Mouse (Mus musculus): Measurements from ENCODE around the gene Abhd17c. TPM values are rescaled to one million over a fixed set of nuclear protein-coding genes. Genes with fewer than 3 reads are reported as not detected.

Gene Abhd17c
- total RNA-seq (2021) = 10 to 100 TPM; 32.7 to 34.8 TPM
- polyA plus RNA-seq (2012; rRNA removed) = 29.5 and 40.8 TPM in 2 replicates
- long read RNA-seq, transcript Abhd17c-201 (3 exons, 2,238 nt) = major isoform, 70 of 75 reads
- long read RNA-seq, partial matches to known transcripts = 2 of 75 reads
- long read RNA-seq, other reads (novel, unspliced or antisense) = 3 of 75 reads

DNA sequence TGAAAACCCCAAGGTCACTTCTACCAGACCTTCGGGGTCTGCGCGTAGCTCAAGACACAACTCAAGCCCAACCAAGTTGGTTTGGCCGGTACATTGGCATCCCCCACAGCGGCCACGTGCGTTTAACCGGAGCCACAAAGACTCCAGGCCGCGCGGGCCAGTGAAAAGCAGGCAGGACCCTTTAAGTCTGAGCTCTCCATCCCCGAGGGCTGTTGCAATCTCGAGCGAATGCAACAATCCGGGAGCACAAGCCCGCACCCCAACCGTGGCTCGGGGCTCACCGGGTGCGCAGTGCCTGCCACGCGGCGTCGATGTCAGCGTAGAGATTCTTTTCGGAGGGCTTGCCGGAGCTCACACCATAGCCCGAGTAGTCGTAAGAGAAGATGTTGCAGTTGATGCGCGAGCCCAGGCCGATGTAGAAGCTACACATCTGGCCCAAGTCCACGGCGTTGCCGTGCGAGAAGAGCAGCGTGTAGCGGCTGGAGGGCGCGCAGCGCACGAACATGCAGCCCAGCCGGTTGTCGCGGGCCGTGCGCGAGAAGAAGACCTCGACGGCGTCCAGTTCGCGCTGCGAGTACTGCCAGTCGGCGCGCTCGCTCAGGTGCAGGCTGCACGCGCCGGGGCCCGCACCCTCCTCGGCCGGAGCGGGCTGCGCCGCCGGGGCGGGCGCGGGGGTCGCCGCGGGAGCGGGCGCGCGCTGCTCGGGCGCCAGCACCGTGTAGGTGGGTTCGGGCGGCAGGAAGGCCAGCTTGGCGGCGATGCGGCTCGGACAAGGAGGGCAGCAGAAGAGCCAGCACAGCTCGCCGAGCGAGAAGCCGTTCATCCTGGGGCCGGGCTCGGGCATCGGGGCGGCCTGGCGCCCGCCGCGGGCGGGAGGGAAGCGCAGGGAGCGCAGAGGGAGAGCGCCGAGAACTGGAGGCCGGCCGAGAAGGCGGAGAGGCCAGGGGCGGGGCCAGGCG lies at the start of gene Abhd17c:
Gene Abhd17c, minus strand, starts transcription at position 893 of the 959 bp plus-strand sequence.
- Histone ChIP-seq H3K27ac (peak within 1 kb of the TSS; percentile 68), H3K4me3 (peak within 1 kb of the TSS; percentile 86), H3K27me3 (ENCODE audit: control insufficient read depth, insufficient read depth, low read length) (no peaks in the 10 kb centered on the region), H3K9ac (ENCODE audit: low read depth, low read length) (peak within 1 kb of the TSS; percentile 85), H3K79me2 (replicated peaks; ENCODE audit: control insufficient read depth, insufficient read depth, low read length) (no peaks in the 10 kb centered on the region; the same call in 1 of the 2 replicates), H3K36me3 (ENCODE audit: control insufficient read depth, insufficient read depth, low read length) (no peaks in the 10 kb centered on the region), H3K4me1 (ENCODE audit: control insufficient read depth, insufficient read depth, low read length) (peaks cover 2% of the 10 kb centered on the region; the same call in 1 of the 2 replicates)
- TF ChIP-seq POLR2A (IDR thresholded peaks at IDR 0.05; ENCODE audit: insufficient read depth, low read depth, low read length) (no peak), EP300 (IDR thresholded peaks at IDR 0.05; ENCODE audit: insufficient read depth, low read depth, low read length) (no peak), CTCF (IDR thresholded peaks at IDR 0.05) (no peak)
- DNase-seq = peak; percentile 65 to 68
- intact Hi-C loops (cut with DNase I) = loop anchor here (5.0 kb wide), 2 partner anchors 34 to 259 kb away; no protein-coding TSS in a partner anchor
- under 1% methylated on average over 106 of the region's 109 CpGs for WGBS

- H3K36me3 ChIP-seq (ENCODE audit: control insufficient read depth, insufficient read depth, low read length) = no peaks in the 10 kb centered on the region
- H3K4me1 ChIP-seq (ENCODE audit: control insufficient read depth, insufficient read depth, low read length) = no peaks in the 10 kb centered on the region
- no peak for TF ChIP-seq EP300 (IDR thresholded peaks at IDR 0.05; ENCODE audit: insufficient read depth, low read depth, low read length)
- TF ChIP-seq CTCF (IDR thresholded peaks at IDR 0.05) = no peak
- TF ChIP-seq POLR2A (IDR thresholded peaks at IDR 0.05; ENCODE audit: insufficient read depth, low read depth, low read length) = no peak
- no peak overlapping the region for H3K27ac ChIP-seq
- DNase-seq = no peak
- WGBS = 80% methylated on average over 6 of the region's 6 CpGs
- no peaks in the 10 kb centered on the region for H3K27me3 ChIP-seq (ENCODE audit: control insufficient read depth, insufficient read depth, low read length)
- no peak overlapping the region for H3K9ac ChIP-seq (ENCODE audit: low read depth, low read length)
- no peaks in the 10 kb centered on the region for H3K79me2 ChIP-seq (replicated peaks; ENCODE audit: control insufficient read depth, insufficient read depth, low read length)
- intact Hi-C loops (cut with DNase I) = no loop called here
- H3K4me3 ChIP-seq = no peak overlapping the region
Observed at GRCm38 (mm10) chr7:84197208-84197860, 45.6 kb upstream of the Abhd17c start.

DNA sequence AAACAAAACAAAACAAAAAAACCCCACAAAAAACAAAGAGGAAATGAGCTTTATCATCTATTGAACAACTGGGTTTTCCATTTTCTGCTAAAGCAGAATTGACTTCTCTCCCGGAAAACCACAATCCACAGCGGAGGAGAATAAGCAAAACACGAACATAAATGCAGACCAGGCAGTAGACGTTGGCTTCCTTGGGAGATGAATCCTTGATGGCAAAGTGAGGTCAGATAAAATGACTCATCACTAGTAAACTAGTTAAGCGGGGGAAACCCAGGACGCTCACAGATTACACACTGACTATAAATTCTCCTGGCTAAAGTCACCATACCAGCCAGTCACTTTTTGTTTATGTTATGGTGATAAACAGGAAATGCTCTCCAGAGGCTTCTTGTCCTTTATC lies 44.5 kb upstream of the Abhd17c start:
- Histone ChIP-seq H3K79me2 (replicated peaks; ENCODE audit: control insufficient read depth, insufficient read depth, low read length) (no peaks in the 10 kb centered on the region), H3K9ac (ENCODE audit: low read depth, low read length) (no peak overlapping the region), H3K4me1 (ENCODE audit: control insufficient read depth, insufficient read depth, low read length) (no peaks in the 10 kb centered on the region), H3K27me3 (ENCODE audit: control insufficient read depth, insufficient read depth, low read length) (no peaks in the 10 kb centered on the region), H3K4me3 (no peak overlapping the region), H3K27ac (no peak overlapping the region), H3K36me3 (ENCODE audit: control insufficient read depth, insufficient read depth, low read length) (no peaks in the 10 kb centered on the region)
- 64% methylated on average over 6 of the region's 6 CpGs for WGBS
- DNase-seq = no peak
- TF ChIP-seq CTCF (IDR thresholded peaks at IDR 0.05) = no peak
- TF ChIP-seq EP300 (IDR thresholded peaks at IDR 0.05; ENCODE audit: insufficient read depth, low read depth, low read length) = no peak
- TF ChIP-seq POLR2A (IDR thresholded peaks at IDR 0.05; ENCODE audit: insufficient read depth, low read depth, low read length) = no peak
- intact Hi-C loops (cut with DNase I) = no loop called here

- Histone ChIP-seq H3K9ac (ENCODE audit: low read depth, low read length) (no peak overlapping the region), H3K4me1 (ENCODE audit: control insufficient read depth, insufficient read depth, low read length) (no peaks in the 10 kb centered on the region), H3K4me3 (no peak overlapping the region), H3K27me3 (ENCODE audit: control insufficient read depth, insufficient read depth, low read length) (no peaks in the 10 kb centered on the region), H3K79me2 (replicated peaks; ENCODE audit: control insufficient read depth, insufficient read depth, low read length) (no peaks in the 10 kb centered on the region), H3K27ac (no peak overlapping the region), H3K36me3 (ENCODE audit: control insufficient read depth, insufficient read depth, low read length) (no peaks in the 10 kb centered on the region)
- TF ChIP-seq CTCF (IDR thresholded peaks at IDR 0.05) (no peak), EP300 (IDR thresholded peaks at IDR 0.05; ENCODE audit: insufficient read depth, low read depth, low read length) (no peak), POLR2A (IDR thresholded peaks at IDR 0.05; ENCODE audit: insufficient read depth, low read depth, low read length) (no peak)
- intact Hi-C loops (cut with DNase I) = no loop called here
- WGBS = 32% methylated on average over 3 of the region's 3 CpGs
- no peak for DNase-seq
Observed at GRCm38 (mm10) chr7:84192256-84192655, 40.6 kb upstream of the Abhd17c start.

DNA sequence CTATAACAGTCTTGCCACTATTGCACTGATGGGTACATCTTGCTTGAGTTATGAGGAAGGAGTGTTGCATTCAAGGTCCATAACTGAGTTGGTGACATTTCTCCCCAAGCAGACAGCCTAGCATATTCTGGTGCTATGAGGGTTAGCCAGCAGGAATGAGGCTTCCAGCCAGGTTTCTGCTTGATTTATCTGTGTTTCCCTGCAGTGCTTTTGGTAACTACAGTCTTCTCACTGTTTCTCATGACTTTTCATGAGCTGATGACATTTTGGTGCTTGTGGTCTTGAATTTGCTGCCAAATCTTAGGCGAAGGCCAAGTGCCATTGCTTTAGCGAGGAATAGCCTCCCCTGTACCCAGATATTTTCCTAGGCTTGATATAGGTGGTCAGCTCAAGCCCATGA lies 39.8 kb upstream of the Abhd17c start:
- Histone ChIP-seq H3K79me2 (replicated peaks; ENCODE audit: control insufficient read depth, insufficient read depth, low read length) (no peaks in the 10 kb centered on the region), H3K4me3 (no peak overlapping the region), H3K4me1 (ENCODE audit: control insufficient read depth, insufficient read depth, low read length) (no peaks in the 10 kb centered on the region), H3K27ac (no peak overlapping the region), H3K36me3 (ENCODE audit: control insufficient read depth, insufficient read depth, low read length) (no peaks in the 10 kb centered on the region), H3K27me3 (ENCODE audit: control insufficient read depth, insufficient read depth, low read length) (no peaks in the 10 kb centered on the region), H3K9ac (ENCODE audit: low read depth, low read length) (no peak overlapping the region)
- intact Hi-C loops (cut with DNase I) = no loop called here
- 77% methylated on average over 2 of the region's 2 CpGs for whole genome bisulfite sequencing
- DNase-seq = no peak
- TF ChIP-seq EP300 (IDR thresholded peaks at IDR 0.05; ENCODE audit: insufficient read depth, low read depth, low read length) (no peak), POLR2A (IDR thresholded peaks at IDR 0.05; ENCODE audit: insufficient read depth, low read depth, low read length) (no peak), CTCF (IDR thresholded peaks at IDR 0.05) (no peak)
